Mouse (Mus musculus) lung, postnatal 25 days (tissue): ENCODE measurements around the gene Gm28035.

Source experiments
- DNase-seq: peaks from one replicate; pipeline ENCODE4 v3.0.0; 2022; ENCODE audit warnings: low spot score

Gene Gm28035

GRCm38 (mm10) chr2:30261921-30262839 is 21.8 kb downstream of the Gm28035 start:
- no peak for DNase-seq

GRCm38 (mm10) chr2:30262840-30263441 is 22.6 kb downstream of the Gm28035 start:
- DNase-seq: no peak

- DNase-seq: no peak
Observed at GRCm38 (mm10) chr2:30263811-30264210, 23.4 kb downstream of the Gm28035 start.

- DNase-seq: no peak
Observed at GRCm38 (mm10) chr2:30264671-30265519, 24.5 kb downstream of the Gm28035 start.

- peak; percentile 83 for DNase-seq
Observed at GRCm38 (mm10) chr2:30265767-30266253, 25.4 kb downstream of the Gm28035 start, which contains the start of gene Phyhd1. Phyhd1 (plus strand) TSS chr2:30266203.

- DNase-seq: peak; percentile 70
Observed at GRCm38 (mm10) chr2:30266392-30266941, 26.1 kb downstream of the Gm28035 start.

GRCm38 (mm10) chr2:30267466-30267865 is 27.1 kb downstream of the Gm28035 start:
- DNase-seq: no peak

- DNase-seq: no peak
Observed at GRCm38 (mm10) chr2:30268371-30268770, 28.0 kb downstream of the Gm28035 start.

GRCm38 (mm10) chr2:30269241-30269990 is 29.0 kb downstream of the Gm28035 start:
- no peak for DNase-seq

GRCm38 (mm10) chr2:30270134-30270533 is 29.8 kb downstream of the Gm28035 start:
- peak; percentile 90 for DNase-seq

- no peak for DNase-seq
Observed at GRCm38 (mm10) chr2:30280743-30281142, 40.4 kb downstream of the Gm28035 start, which contains the start of gene Gm28038. Gm28038 (plus strand) TSS chr2:30281043.

- no peak for DNase-seq
Observed at GRCm38 (mm10) chr2:30281651-30282050, 41.3 kb downstream of the Gm28035 start.

GRCm38 (mm10) chr2:30283193-30283592 is 42.8 kb downstream of the Gm28035 start:
- DNase-seq: no peak

- DNase-seq: no peak
Observed at GRCm38 (mm10) chr2:30285004-30285403, 44.6 kb downstream of the Gm28035 start.

- no peak for DNase-seq
Observed at GRCm38 (mm10) chr2:30285416-30286181, 45.2 kb downstream of the Gm28035 start.

GRCm38 (mm10) chr2:30286192-30287026 is 46.0 kb downstream of the Gm28035 start, which contains the start of the genes Dolk and Nup188:
Dolk (minus strand) TSS chr2:30286334.
Nup188 (plus strand) TSS chr2:30286397.
- peak; percentile 95 for DNase-seq

- no peak for DNase-seq
Observed at GRCm38 (mm10) chr2:30287027-30287373, 46.6 kb downstream of the Gm28035 start.

GRCm38 (mm10) chr2:30299525-30299924 is 59.2 kb downstream of the Gm28035 start:
- no peak for DNase-seq

GRCm38 (mm10) chr2:30299966-30300365 is 59.6 kb downstream of the Gm28035 start:
- DNase-seq: no peak
